Mouse (Mus musculus) cerebellum, adult 2 months (tissue): Measurements from ENCODE around the gene Ppdpf. TPM values are rescaled to one million over a fixed set of nuclear protein-coding genes. Genes with fewer than 3 reads are reported as not detected.
"Not testable (repeated sequence)": the region's sequence is repeated elsewhere in the genome, so short reads cannot be mapped to it uniquely, and the experiment has no call there.

Source experiments
- DNase-seq, 2 experiments: peaks; one replicate each; pipeline ENCODE4 v3.0.0; 2021
- H3K27ac ChIP-seq: fragments of 200-500 bp; 2 replicates; pipeline ENCODE4 v1.5.1; 2012; ENCODE audit warnings: low read length, control low read depth, inconsistent platforms; ENCODE audit not compliant: insufficient read depth
- H3K27me3 ChIP-seq: fragments of 200-500 bp; 2 replicates; pipeline ENCODE4 v1.6.1; 2012; ENCODE audit warnings: inconsistent platforms, mild to moderate bottlenecking, low read length, moderate library complexity; ENCODE audit not compliant: control insufficient read depth, insufficient read depth
- H3K4me1 ChIP-seq: fragments of 200-500 bp; 2 replicates; pipeline ENCODE4 v1.6.1; 2011; ENCODE audit warnings: low read length; ENCODE audit not compliant: control insufficient read depth, insufficient read depth
- H3K4me3 ChIP-seq: fragments of 200-500 bp; replicated peaks from 2 replicates; pipeline ENCODE3; 2011; ENCODE audit warnings: mild to moderate bottlenecking, low read depth, low read length, control low read depth; ENCODE audit not compliant: insufficient read depth
- CTCF ChIP-seq: fragments of 200-500 bp; IDR thresholded peaks from 2 replicates; pipeline ENCODE4 v1.5.1; 2011; ENCODE audit warnings: low read depth, mild to moderate bottlenecking, control low read depth, low read length, moderate library complexity, borderline replicate concordance; ENCODE audit not compliant: insufficient read depth
- POLR2A ChIP-seq: fragments of 200-500 bp; IDR thresholded peaks from 2 replicates; pipeline ENCODE4 v1.6.1; 2011; ENCODE audit warnings: low read length, control low read depth, borderline replicate concordance; ENCODE audit not compliant: insufficient read depth
- WGBS: fragments of 180-500 bp; shearing (Covaris S2); methylation state at CpG from one replicate; pipeline ENCODE4 v1.1.7; 2018; 5-methylcytosine and 5-hydroxymethylcytosine counted together
- polyA plus RNA-seq: library from polyadenylated mRNA; depleted of rRNA; stranded (reverse); fragments of >200 nt; gene quantifications from 2 replicates; pipeline ENCODE4 v1.2.3, GENCODE M21; 2012

The Ppdpf gene
- polyA plus RNA-seq, 1 experiment, result 110 TPM

DNA sequence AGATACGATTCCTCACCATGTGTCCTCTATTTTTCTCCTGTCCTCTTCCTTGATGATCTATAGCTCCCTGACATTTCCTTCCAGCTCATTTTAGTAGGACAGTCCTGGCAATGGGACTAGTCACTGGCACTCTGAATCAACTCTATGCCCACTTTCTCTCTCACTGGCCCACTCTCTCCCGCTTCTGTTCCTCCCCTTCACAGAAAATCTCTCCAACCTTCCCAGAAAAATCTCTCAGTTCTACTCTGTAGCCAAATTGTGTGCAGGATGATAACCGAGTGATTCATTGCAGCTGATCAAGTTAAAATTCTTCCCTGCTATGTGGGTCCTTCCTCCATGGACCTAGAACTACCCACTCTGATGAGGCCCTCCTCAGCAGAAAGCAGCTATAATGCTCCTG lies 12.4 kb upstream of the Ppdpf start:
- no peak for DNase-seq
- TF ChIP-seq CTCF (no peak), POLR2A (no peak)
- Histone ChIP-seq H3K4me3 (no peak overlapping the region), H3K27me3 (no peaks in the 10 kb centered on the region), H3K27ac (no peak overlapping the region), H3K4me1 (no peaks in the 10 kb centered on the region)
- 90% methylated on average over 3 of the region's 3 CpGs for WGBS

DNA sequence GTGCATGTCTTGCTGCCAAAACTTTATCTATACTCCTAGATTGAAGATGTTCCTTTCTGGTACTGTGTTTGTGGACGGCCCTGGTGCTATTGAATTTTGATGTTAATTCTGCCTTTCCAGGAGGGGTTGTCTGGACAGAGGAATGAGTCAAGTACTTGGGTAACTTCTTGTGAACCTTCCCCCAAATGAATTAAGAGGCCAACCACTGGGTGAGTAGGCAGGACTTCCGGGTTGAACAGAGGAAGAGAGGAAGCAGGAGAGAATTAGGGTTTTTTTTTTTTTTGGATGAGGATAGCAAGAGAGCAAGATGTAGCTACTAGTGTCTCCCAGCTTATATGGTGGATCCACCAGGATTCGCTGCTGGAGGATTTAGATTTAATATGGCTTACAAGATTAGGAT lies 9.0 kb upstream of the Ppdpf start:
- Histone ChIP-seq H3K4me1 (no peaks in the 10 kb centered on the region), H3K27ac (no peak overlapping the region), H3K27me3 (no peaks in the 10 kb centered on the region), H3K4me3 (no peak overlapping the region)
- no peak for TF ChIP-seq CTCF
- TF ChIP-seq POLR2A, result no peak
- DNase-seq, result no peak
- WGBS, result 82% methylated on average over 3 of the region's 3 CpGs

GRCm38 (mm10) chr2:181178471-181178870 lies 8.6 kb upstream of the Ppdpf start:
- Histone ChIP-seq H3K4me1 (no peaks in the 10 kb centered on the region), H3K27ac (no peak overlapping the region), H3K4me3 (no peak overlapping the region), H3K27me3 (no peaks in the 10 kb centered on the region)
- WGBS, result 90% methylated on average over 5 of the region's 5 CpGs
- DNase-seq, result no peak
- TF ChIP-seq CTCF (no peak), POLR2A (no peak)

- TF ChIP-seq POLR2A, result no peak
- TF ChIP-seq CTCF, result no peak
- WGBS, result 89% methylated on average over 6 of the region's 6 CpGs
- no peak for DNase-seq
These were observed 6.1 kb upstream of the Ppdpf start for GRCm38 (mm10) chr2:181180898-181181297.

DNA sequence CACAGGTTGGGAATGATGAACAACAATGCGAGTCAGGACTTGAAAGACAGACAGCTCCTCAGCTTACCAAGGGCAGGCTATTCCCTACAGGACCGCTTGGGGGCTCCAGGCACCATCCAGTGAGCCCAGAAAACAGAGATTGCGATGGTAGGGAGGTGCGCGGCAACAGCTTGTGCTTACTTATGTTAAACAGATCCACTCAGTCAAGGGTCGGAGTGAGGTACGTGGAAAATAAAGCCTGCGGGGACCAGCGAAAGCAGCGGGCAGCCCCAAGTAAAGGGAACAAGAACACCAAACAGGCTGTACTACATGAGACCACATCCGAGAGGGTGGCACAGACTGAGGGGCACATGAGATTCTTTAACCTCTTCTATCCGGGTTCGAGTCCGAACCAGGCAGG lies 412 bp upstream of the Ppdpf start:
- Histone ChIP-seq H3K4me3 (peak overlapping the region; percentile 76), H3K27me3 (no peaks in the 10 kb centered on the region), H3K4me1 (peaks cover 4% of the 10 kb centered on the region; the same call in 1 of the 2 replicates), H3K27ac (peak overlapping the region; percentile 81)
- DNase-seq, result peak; percentile 90 to 93
- WGBS, result under 1% methylated on average over 14 of the region's 14 CpGs
- TF ChIP-seq POLR2A (peak; percentile 38; the same call in 1 of the 2 replicates), CTCF (peak; percentile 95)

More at GRCm38 (mm10) chr2:181180898-181181297, 6.1 kb upstream of the Ppdpf start:
- Histone ChIP-seq H3K27me3 (no peaks in the 10 kb centered on the region), H3K4me1 (no peaks in the 10 kb centered on the region), H3K27ac (no peak overlapping the region), H3K4me3 (no peak overlapping the region)

GRCm38 (mm10) chr2:181188681-181189080 lies 1.6 kb downstream of the Ppdpf start:
- H3K27ac ChIP-seq, result peak overlapping the region; percentile 26; the same call in 1 of the 2 replicates
- no peak for TF ChIP-seq CTCF
- no peak for TF ChIP-seq POLR2A
- WGBS, result 51% methylated on average over 2 of the region's 2 CpGs
- no peaks in the 10 kb centered on the region for H3K27me3 ChIP-seq
- peaks cover 4% of the 10 kb centered on the region; the same call in 1 of the 2 replicates for H3K4me1 ChIP-seq
- peak in 1 of 2 experiments; percentile 15 for DNase-seq
- H3K4me3 ChIP-seq, result no peak overlapping the region

GRCm38 (mm10) chr2:181189321-181189720 lies 2.3 kb downstream of the Ppdpf start:
- Histone ChIP-seq H3K4me3 (no peak overlapping the region), H3K27ac (no peak overlapping the region), H3K4me1 (peaks cover 4% of the 10 kb centered on the region; the same call in 1 of the 2 replicates), H3K27me3 (no peaks in the 10 kb centered on the region)
- TF ChIP-seq POLR2A (no peak), CTCF (no peak)
- DNase-seq, result no peak
- 89% methylated on average over 1 of the region's 1 CpGs for WGBS

- 60% methylated on average over 4 of the region's 4 CpGs for WGBS
- not testable (repeated sequence) for DNase-seq
These were observed 4.3 kb downstream of the Ppdpf start for GRCm38 (mm10) chr2:181191385-181191784.

More at GRCm38 (mm10) chr2:181191385-181191784, 4.3 kb downstream of the Ppdpf start:
- not testable (repeated sequence) for H3K27me3 ChIP-seq, H3K4me1 ChIP-seq, H3K27ac ChIP-seq, H3K4me3 ChIP-seq
